Comparison of ENCODE assay signal across 8 mouse cellular contexts in the genomic region with DNA sequence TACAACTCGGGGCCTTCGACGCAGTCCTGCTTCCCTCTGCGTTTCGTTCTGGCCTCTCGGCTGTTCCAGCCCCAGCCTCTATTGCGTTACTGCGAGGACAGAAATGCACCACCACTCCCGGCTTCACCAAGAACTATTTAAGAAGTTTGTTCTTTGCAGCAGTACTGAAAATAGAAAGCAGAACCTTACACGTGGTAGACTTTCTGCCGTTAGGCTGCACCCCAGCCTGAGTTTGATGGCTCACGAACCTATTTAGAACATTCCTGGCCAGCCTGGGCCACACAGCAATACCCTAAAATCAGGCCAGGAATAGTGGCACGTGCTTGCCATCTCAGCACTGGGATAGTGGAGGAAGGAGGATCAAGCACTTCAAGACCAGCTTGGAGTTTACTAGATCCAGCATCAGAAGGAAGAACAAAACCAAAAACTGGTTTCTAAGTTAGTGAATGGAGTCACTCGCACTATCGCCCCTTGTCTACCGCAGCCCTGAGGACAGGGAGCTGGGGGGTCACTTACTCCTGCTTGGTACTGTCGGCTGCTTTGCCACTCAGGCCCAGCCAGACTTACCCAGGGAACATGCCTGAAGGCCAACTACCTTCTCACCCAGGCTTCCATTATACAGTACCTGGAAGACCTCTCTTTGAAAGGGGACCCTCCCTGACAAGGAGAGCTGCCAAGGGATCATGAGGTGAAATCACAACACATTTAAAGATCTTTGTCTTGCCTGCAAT. TPM values are rescaled to one million over a fixed set of nuclear protein-coding genes. Genes with fewer than 3 reads are reported as not detected.
DNase-seq lines count a peak whose midpoint lies in the region; ATAC-seq and TF ChIP-seq lines count a peak whose summit lies in the region.

No protein-coding gene starts in this region.

- H3K79me2 ChIP-seq in myocyte (ENCODE audit: control insufficient read depth, insufficient read depth): peaks cover 53% of the 10 kb centered on the region

- no peak for ATAC-seq in kidney, embryonic 16.5 days (ENCODE audit: low FRiP score, low TSS enrichment)
- ATAC-seq in hindbrain, embryonic 16.5 days: no peak

- DNase-seq in kidney, postnatal 10 days: no peak
- DNase-seq in gastrocnemius, postnatal 4 days (ENCODE audit: low spot score in 2 of 2): no peak
- no peak for DNase-seq in adrenal gland, adult 18-20 months (ENCODE audit: low spot score in 2 of 2)
- no peak for DNase-seq in left cerebral cortex, postnatal 25 days (ENCODE audit: low spot score in 2 of 2)

- no peak for TF ChIP-seq POLR2A in myocyte (IDR thresholded peaks at IDR 0.05; ENCODE audit: insufficient read length, low read depth)

- no peaks in the 10 kb centered on the region for H3K27me3 ChIP-seq in kidney, embryonic 16.5 days (ENCODE audit: insufficient read depth, low read length)
- H3K27me3 ChIP-seq in hindbrain, embryonic 16.5 days (replicated peaks; ENCODE audit: control insufficient read depth, insufficient read depth, low read length): no peaks in the 10 kb centered on the region
- H3K27me3 ChIP-seq in myocyte (ENCODE audit: control insufficient read depth, insufficient read depth, insufficient read length): no peaks in the 10 kb centered on the region

- H3K4me2 ChIP-seq in kidney, embryonic 16.5 days (replicated peaks; ENCODE audit: low read depth, low read length): peak overlapping the region; percentile 60
- peak overlapping the region; percentile 82 for H3K4me2 ChIP-seq in hindbrain, embryonic 16.5 days (ENCODE audit: low read length)
- peak overlapping the region; percentile 95 for H3K4me2 ChIP-seq in myocyte (ENCODE audit: low read depth)

- H3K4me3 ChIP-seq in kidney, embryonic 16.5 days (ENCODE audit: low read length): peak overlapping the region; percentile 77
- peak overlapping the region; percentile 60 for H3K4me3 ChIP-seq in brown adipose tissue, adult 24 weeks (ENCODE audit: insufficient read depth, low read depth, low read length)
- H3K4me3 ChIP-seq in hindbrain, embryonic 16.5 days (ENCODE audit: low read length): peak overlapping the region; percentile 74
- H3K4me3 ChIP-seq in myocyte: peak overlapping the region; percentile 36

- 14% methylated on average over 17 of the region's 17 CpGs for WGBS in kidney, embryonic 16.5 days
- 15% methylated on average over 17 of the region's 17 CpGs for WGBS in hindbrain, embryonic 16.5 days

- peak overlapping the region; percentile 100 for H3K27ac ChIP-seq in kidney, embryonic 16.5 days (ENCODE audit: low read length)
- H3K27ac ChIP-seq in brown adipose tissue, adult 24 weeks (replicated peaks; ENCODE audit: low read depth, low read length): peak overlapping the region; percentile 54
- H3K27ac ChIP-seq in hindbrain, embryonic 16.5 days (ENCODE audit: low read depth, low read length): peak overlapping the region; percentile 80

- peak overlapping the region; percentile 83 for H3ac ChIP-seq in myocyte (ENCODE audit: control insufficient read depth, insufficient read length)

- H3K9ac ChIP-seq in kidney, embryonic 16.5 days (replicated peaks; ENCODE audit: low read length): peak overlapping the region; percentile 65
- H3K9ac ChIP-seq in hindbrain, embryonic 16.5 days (ENCODE audit: low read depth, low read length): peak overlapping the region; percentile 72

- no peaks in the 10 kb centered on the region; the same call in 1 of the 2 replicates for H3K9me3 ChIP-seq in kidney, embryonic 16.5 days (ENCODE audit: low read length)
- no peaks in the 10 kb centered on the region for H3K9me3 ChIP-seq in hindbrain, embryonic 16.5 days (ENCODE audit: control insufficient read depth, low read length)

- peaks cover 39% of the 10 kb centered on the region for H3K36me3 ChIP-seq in kidney, embryonic 16.5 days (ENCODE audit: insufficient read depth, low read length)
- H3K36me3 ChIP-seq in hindbrain, embryonic 16.5 days (ENCODE audit: control insufficient read depth, insufficient read depth, low read length): peaks cover 21% of the 10 kb centered on the region
- H3K36me3 ChIP-seq in myocyte (ENCODE audit: control insufficient read depth, insufficient read depth): peaks cover 14% of the 10 kb centered on the region

- peaks cover 29% of the 10 kb centered on the region for H3K4me1 ChIP-seq in kidney, embryonic 16.5 days (ENCODE audit: insufficient read depth, low read length)
- peaks cover 15% of the 10 kb centered on the region; the same call in 1 of the 2 replicates for H3K4me1 ChIP-seq in brown adipose tissue, adult 24 weeks (ENCODE audit: control insufficient read depth, insufficient read depth, insufficient read length, low read length)
- peaks cover 19% of the 10 kb centered on the region for H3K4me1 ChIP-seq in hindbrain, embryonic 16.5 days (ENCODE audit: control insufficient read depth, insufficient read depth, low read depth, low read length)

- intact Hi-C loops in left cerebral cortex, postnatal 25 days (cut with DNase I): no loop called here

TF ChIP-seq in myocyte, 11 proteins besides CTCF, POLR2A, EP300 and RAD21:
- TF ChIP-seq MYOD1 (IDR thresholded peaks at IDR 0.05; ENCODE audit: control insufficient read depth in 1 of 3, insufficient read length in 2 of 3, low read depth in 2 of 3) (no peak), SRF (IDR thresholded peaks at IDR 0.05; ENCODE audit: control insufficient read depth, insufficient read length, low read depth) (no peak), E2F4 (IDR thresholded peaks at IDR 0.05; ENCODE audit: insufficient read depth) (no peak), CEBPB (IDR thresholded peaks at IDR 0.05; ENCODE audit: insufficient read depth, poor library complexity, severe bottlenecking) (no peak)
TF ChIP-seq in myocyte: peak in this region for 0.

RNA-seq across cellular contexts. Expression of a gene that starts 0.8 kb away (rescaled TPM):
- polyA plus RNA-seq in kidney, embryonic 16.5 days (2015; fragmentation: Nextera tagmentation; extraction: Ambion mirVana): 266 and 277 TPM in 2 replicates
- 79.3 and 90.4 TPM in 2 replicates for polyA plus RNA-seq in brown adipose tissue, adult 24 weeks (2012; ENCODE audit: insufficient read depth, insufficient read length, missing spikeins)
- 196 and 207 TPM in 2 replicates for polyA plus RNA-seq in hindbrain, embryonic 16.5 days (2015; fragmentation: Nextera tagmentation; extraction: Ambion mirVana)
- 190 TPM for polyA plus RNA-seq in myocyte (2012; fragmentation: generic; extraction: Trizol)
- 100 to 1,000 TPM; 139 to 140 TPM for total RNA-seq in gastrocnemius, postnatal 4 days (2021)
- total RNA-seq in adrenal gland, adult 18-20 months (2021): 100 to 1,000 TPM; 137 to 157 TPM
- total RNA-seq in left cerebral cortex, postnatal 25 days (2021): 100 to 1,000 TPM; 134 to 138 TPM

RNA-seq across cellular contexts. Expression of a gene that starts 6.5 kb away (rescaled TPM):
- 840 and 906 TPM in 2 replicates for polyA plus RNA-seq in kidney, embryonic 16.5 days (2015; fragmentation: Nextera tagmentation; extraction: Ambion mirVana)
- 2,528 and 2,993 TPM in 2 replicates for polyA plus RNA-seq in brown adipose tissue, adult 24 weeks (2012; ENCODE audit: insufficient read depth, insufficient read length, missing spikeins)
- polyA plus RNA-seq in hindbrain, embryonic 16.5 days (2015; fragmentation: Nextera tagmentation; extraction: Ambion mirVana): 704 and 759 TPM in 2 replicates
- 1,247 TPM for polyA plus RNA-seq in myocyte (2012; fragmentation: generic; extraction: Trizol)
- total RNA-seq in gastrocnemius, postnatal 4 days (2021): 100 to 1,000 TPM; 640 to 657 TPM
- total RNA-seq in adrenal gland, adult 18-20 months (2021): 1,000 to 10,000 TPM in 1 of 2 experiments, 100 to 1,000 TPM in 1; 797 to 1,071 TPM
- 100 to 1,000 TPM; 482 to 488 TPM for total RNA-seq in left cerebral cortex, postnatal 25 days (2021)

RNA-seq across cellular contexts. Expression of a gene that starts 12.7 kb away (rescaled TPM):
- 3.8 and 5.1 TPM in 2 replicates for polyA plus RNA-seq in kidney, embryonic 16.5 days (2015; fragmentation: Nextera tagmentation; extraction: Ambion mirVana)
- polyA plus RNA-seq in brown adipose tissue, adult 24 weeks (2012; ENCODE audit: insufficient read depth, insufficient read length, missing spikeins): 3.3 and 3.7 TPM in 2 replicates
- polyA plus RNA-seq in hindbrain, embryonic 16.5 days (2015; fragmentation: Nextera tagmentation; extraction: Ambion mirVana): 9.1 and 9.2 TPM in 2 replicates
- 29.6 TPM for polyA plus RNA-seq in myocyte (2012; fragmentation: generic; extraction: Trizol)
- 10 to 100 TPM; 17.8 to 18.9 TPM for total RNA-seq in gastrocnemius, postnatal 4 days (2021)
- total RNA-seq in adrenal gland, adult 18-20 months (2021): 10 to 100 TPM; 16.6 to 18.0 TPM
- 10 to 100 TPM; 17.7 to 22.2 TPM for total RNA-seq in left cerebral cortex, postnatal 25 days (2021)

RNA-seq across cellular contexts. Expression of a gene that starts 33.3 kb away (rescaled TPM):
- polyA plus RNA-seq in kidney, embryonic 16.5 days (2015; fragmentation: Nextera tagmentation; extraction: Ambion mirVana): 118 and 126 TPM in 2 replicates
- polyA plus RNA-seq in brown adipose tissue, adult 24 weeks (2012; ENCODE audit: insufficient read depth, insufficient read length, missing spikeins): 11.4 and 15.1 TPM in 2 replicates
- polyA plus RNA-seq in hindbrain, embryonic 16.5 days (2015; fragmentation: Nextera tagmentation; extraction: Ambion mirVana): 32.5 and 45.3 TPM in 2 replicates
- 67.5 TPM for polyA plus RNA-seq in myocyte (2012; fragmentation: generic; extraction: Trizol)
- 10 to 100 TPM; 66.4 to 67.5 TPM for total RNA-seq in gastrocnemius, postnatal 4 days (2021)
- total RNA-seq in adrenal gland, adult 18-20 months (2021): 10 to 100 TPM; 32.9 to 44.2 TPM
- total RNA-seq in left cerebral cortex, postnatal 25 days (2021): 10 to 100 TPM; 22.6 to 25.8 TPM

RNA-seq across cellular contexts. Expression of a gene that starts 43.9 kb away (rescaled TPM):
- polyA plus RNA-seq in kidney, embryonic 16.5 days (2015; fragmentation: Nextera tagmentation; extraction: Ambion mirVana): 0.97 and 1.2 TPM in 2 replicates
- polyA plus RNA-seq in brown adipose tissue, adult 24 weeks (2012; ENCODE audit: insufficient read depth, insufficient read length, missing spikeins): not detected in 2 replicates
- 9.3 and 11.0 TPM in 2 replicates for polyA plus RNA-seq in hindbrain, embryonic 16.5 days (2015; fragmentation: Nextera tagmentation; extraction: Ambion mirVana)
- 0.05 TPM for polyA plus RNA-seq in myocyte (2012; fragmentation: generic; extraction: Trizol)
- under 1 TPM in 1 of 2 experiments, not detected in 1; 0.34 TPM for total RNA-seq in gastrocnemius, postnatal 4 days (2021)
- under 1 TPM; 0.19 to 0.27 TPM for total RNA-seq in adrenal gland, adult 18-20 months (2021)
- 10 to 100 TPM; 22.6 to 24.9 TPM for total RNA-seq in left cerebral cortex, postnatal 25 days (2021)
